Mouse (Mus musculus) embryonic facial prominence, embryonic 14.5 days (tissue): ENCODE results near the gene Slc47a1. TPM values are rescaled to one million over a fixed set of nuclear protein-coding genes. Genes with fewer than 3 reads are reported as not detected.
A peak's percentile ranks its signal among the peaks of the same experiment; 100 is the strongest.
"Not testable (repeated sequence)": the region's sequence is repeated elsewhere in the genome, so short reads cannot be mapped to it uniquely, and the experiment has no call there.

Experiments used
- ATAC-seq: fragments of 200-750 bp; cut with Nextera tagmentation; 2 replicates; pipeline ENCODE4 v1.8.0; 2017; ENCODE audit warnings: low read depth, moderate number of reproducible peaks, moderate TSS enrichment
- DNase-seq: peaks from one replicate; pipeline ENCODE4 v3.0.0-alpha.2; 2015; ENCODE audit warnings: low spot score
- H3K27ac ChIP-seq: fragments of 300-500 bp; sonication (generic); replicated peaks from 2 replicates; pipeline ENCODE4 v1.5.1; 2014; ENCODE audit warnings: low read depth, mild to moderate bottlenecking, low read length, moderate library complexity
- H3K27me3 ChIP-seq: fragments of 300-500 bp; sonication (generic); replicated peaks from 2 replicates; pipeline ENCODE4 v1.6.1; 2014; ENCODE audit warnings: low read length; ENCODE audit not compliant: control insufficient read depth, insufficient read depth
- H3K36me3 ChIP-seq: fragments of 300-500 bp; sonication (generic); 2 replicates; pipeline ENCODE4 v1.6.1; 2014; ENCODE audit warnings: low read length, mixed read lengths; ENCODE audit not compliant: control insufficient read depth, insufficient read depth
- H3K4me1 ChIP-seq: fragments of 300-500 bp; sonication (generic); 2 replicates; pipeline ENCODE4 v1.6.1; 2014; ENCODE audit warnings: antibody characterized with exemption, low read length; ENCODE audit not compliant: control insufficient read depth, insufficient read depth
- H3K4me2 ChIP-seq: fragments of 300-500 bp; sonication (generic); 2 replicates; pipeline ENCODE4 v1.6.1; 2014; ENCODE audit warnings: low read depth, mild to moderate bottlenecking, low read length, moderate library complexity, mixed read lengths
- H3K4me3 ChIP-seq: fragments of 300-500 bp; sonication (generic); 2 replicates; pipeline ENCODE4 v1.5.1; 2014; ENCODE audit warnings: low read depth, mild to moderate bottlenecking, low read length
- H3K9ac ChIP-seq: fragments of 300-500 bp; sonication (generic); 2 replicates; pipeline ENCODE4 v1.6.1; 2014; ENCODE audit warnings: low read depth, mild to moderate bottlenecking, low read length, moderate library complexity, mixed read lengths
- H3K9me3 ChIP-seq: fragments of 300-500 bp; sonication (generic); 2 replicates; pipeline ENCODE4 v1.6.1; 2016; ENCODE audit warnings: low read length; ENCODE audit not compliant: control insufficient read depth
- WGBS: fragments of 180-500 bp; shearing (Covaris S2); extraction: QIAGEN DNeasy Blood & Tissue Kit; methylation state at CpG from one replicate; pipeline ENCODE4 v1.1.7; 2014; 5-methylcytosine and 5-hydroxymethylcytosine counted together
- polyA plus RNA-seq: library from polyadenylated mRNA; unstranded; fragments of >200 nt; fragmentation: Nextera tagmentation; extraction: Ambion mirVana; gene quantifications from 2 replicates; pipeline ENCODE4 v1.2.1, GENCODE M21; 2014

The Slc47a1 gene
- polyA plus RNA-seq, 1 experiment from 2014 or later, result 2.3 TPM

DNA sequence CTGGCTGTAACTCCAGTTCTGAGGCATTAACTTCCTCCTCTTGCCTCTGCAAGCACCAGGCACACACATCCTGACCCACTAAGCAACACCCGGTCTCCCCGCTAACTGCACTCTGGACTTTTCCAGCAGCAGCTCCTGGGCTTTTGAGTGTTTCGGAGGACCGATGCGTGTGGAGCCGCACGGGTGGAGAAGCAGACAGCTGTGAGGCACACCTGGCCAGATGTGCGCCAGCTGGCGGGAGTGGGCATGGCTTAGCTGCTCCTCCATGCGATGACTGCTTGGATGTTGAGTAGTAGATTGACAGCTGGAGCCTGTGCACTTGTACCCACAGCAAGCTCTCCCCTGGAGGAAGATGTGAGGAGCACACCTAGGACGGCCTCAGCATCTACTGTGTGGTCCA is 33.1 kb upstream of the Slc47a1 start:
- 67% methylated on average over 11 of the region's 11 CpGs for WGBS
- Histone ChIP-seq H3K9ac (0 out of 2 replicates have a peak overlapping the region, but pooled peaks have one; percentile 32), H3K4me1 (no peaks in the 10 kb centered on the region), H3K4me2 (no peak overlapping the region), H3K9me3 (no peaks in the 10 kb centered on the region), H3K27ac (no peak overlapping the region), H3K36me3 (no peaks in the 10 kb centered on the region), H3K27me3 (no peaks in the 10 kb centered on the region), H3K4me3 (no peak overlapping the region)
- no peak for DNase-seq
- ATAC-seq, result no peak

- ATAC-seq (no peak), DNase-seq (peak; percentile 69)
- 0% methylated on average over 1 of the region's 1 CpGs for WGBS
- H3K4me3 ChIP-seq, result no peak overlapping the region
- H3K27me3 ChIP-seq, result no peaks in the 10 kb centered on the region
- H3K4me1 ChIP-seq, result no peaks in the 10 kb centered on the region
- H3K9ac ChIP-seq, result no peak overlapping the region
- H3K36me3 ChIP-seq, result no peaks in the 10 kb centered on the region
- H3K4me2 ChIP-seq, result no peak overlapping the region
- no peaks in the 10 kb centered on the region for H3K9me3 ChIP-seq
- no peak overlapping the region for H3K27ac ChIP-seq
These were observed 32.0 kb upstream of the Slc47a1 start for GRCm38 (mm10) chr11:61410129-61410528.

GRCm38 (mm10) chr11:61409051-61409450 is 30.9 kb upstream of the Slc47a1 start:
- peak; percentile 45 for DNase-seq

DNA sequence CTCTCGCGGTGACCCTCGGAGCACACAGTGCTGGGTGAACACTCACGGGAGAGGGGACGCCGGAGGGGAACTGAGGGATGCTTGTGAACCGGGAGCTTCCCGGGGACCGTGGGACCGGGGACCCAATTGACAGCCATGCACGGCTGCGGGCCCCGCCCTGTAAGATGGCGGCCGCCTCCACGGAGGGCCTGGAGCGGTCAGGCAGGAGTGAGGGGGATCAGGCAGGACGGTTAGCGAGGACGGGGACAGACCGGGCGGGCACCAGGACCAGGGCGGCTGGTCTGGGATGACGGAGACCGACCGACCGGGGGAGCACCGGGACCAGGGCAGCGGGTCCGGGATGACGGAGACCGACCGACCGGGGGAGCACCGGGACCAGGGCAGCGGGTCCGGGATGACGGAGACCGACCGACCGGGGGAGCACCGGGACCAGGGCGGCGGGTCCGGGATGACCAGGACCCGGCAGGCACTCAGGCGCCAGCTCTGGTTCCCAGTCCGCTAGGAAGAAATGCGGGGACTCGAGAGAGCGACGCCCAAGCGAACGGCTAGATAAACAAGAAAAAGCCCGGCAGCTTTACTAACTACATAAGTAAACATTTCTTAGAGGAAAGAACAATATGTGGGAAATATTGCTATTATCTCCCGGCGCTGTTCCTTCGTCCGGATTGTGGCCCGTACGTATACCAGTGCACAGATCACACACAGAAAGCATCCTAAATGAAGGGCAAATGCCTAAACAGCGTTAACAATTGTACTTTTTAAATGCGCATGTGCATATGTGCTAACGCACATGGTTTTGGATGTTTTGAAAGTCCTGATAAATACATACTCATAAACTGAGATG is 30.3 kb upstream of the Slc47a1 start:
- no peaks in the 10 kb centered on the region for H3K36me3 ChIP-seq

More at GRCm38 (mm10) chr11:61409051-61409450, 30.9 kb upstream of the Slc47a1 start:
- peak overlapping the region; percentile 64 for H3K4me2 ChIP-seq
- no peaks in the 10 kb centered on the region for H3K36me3 ChIP-seq
- no peaks in the 10 kb centered on the region for H3K9me3 ChIP-seq
- ATAC-seq, result no peak
- no peaks in the 10 kb centered on the region for H3K4me1 ChIP-seq
- H3K9ac ChIP-seq, result peak overlapping the region; percentile 76; the same call in 1 of the 2 replicates
- 20% methylated on average over 3 of the region's 3 CpGs for WGBS
- H3K27ac ChIP-seq, result peak overlapping the region; percentile 88; the same call in 1 of the 2 replicates
- H3K4me3 ChIP-seq, result peak overlapping the region; percentile 57
- H3K27me3 ChIP-seq, result no peaks in the 10 kb centered on the region

DNA sequence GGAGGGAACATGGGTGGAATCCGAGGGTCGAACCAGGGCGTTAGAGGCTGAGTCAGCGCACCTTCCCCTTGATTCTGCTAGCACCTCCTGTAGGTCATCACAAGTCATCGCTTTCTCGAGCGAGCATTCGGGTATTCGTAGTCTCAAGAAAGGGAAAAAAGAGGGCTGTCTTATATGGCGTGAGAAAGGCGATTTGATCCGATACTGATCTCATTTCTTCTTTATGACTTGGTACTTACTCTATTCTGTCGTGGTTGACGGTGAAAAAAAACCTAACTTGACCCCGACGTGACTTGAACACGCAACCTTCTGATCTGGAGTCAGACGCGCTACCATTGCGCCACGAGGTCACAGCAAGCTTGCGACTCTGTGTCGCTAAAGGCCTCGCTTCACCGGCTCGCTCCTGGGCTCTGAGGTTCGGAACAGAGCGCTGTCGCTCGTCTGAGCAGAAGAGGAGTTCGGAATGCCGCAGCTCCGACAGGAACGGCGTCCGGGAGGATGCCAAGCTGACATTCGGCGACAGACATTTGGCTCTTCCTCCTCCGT is 29.6 kb upstream of the Slc47a1 start:
- peak overlapping the region; percentile 64 for H3K4me2 ChIP-seq
- 1% methylated on average over 37 of the region's 39 CpGs for WGBS
- H3K36me3 ChIP-seq, result no peaks in the 10 kb centered on the region
- H3K27ac ChIP-seq, result peak overlapping the region; percentile 88
- peak overlapping the region; percentile 76 for H3K9ac ChIP-seq
- H3K4me1 ChIP-seq, result no peaks in the 10 kb centered on the region
- peak; percentile 90 for ATAC-seq
- H3K27me3 ChIP-seq, result no peaks in the 10 kb centered on the region
- H3K4me3 ChIP-seq, result peak overlapping the region; percentile 57
- H3K9me3 ChIP-seq, result no peaks in the 10 kb centered on the region
- DNase-seq, result peak; percentile 90

More for the DNA sequence above, 30.3 kb upstream of the Slc47a1 start:
- ATAC-seq, result peak; percentile 93
- Histone ChIP-seq H3K4me2 (peak overlapping the region; percentile 64), H3K4me3 (peak overlapping the region; percentile 57), H3K9me3 (no peaks in the 10 kb centered on the region), H3K27ac (peak overlapping the region; percentile 88), H3K4me1 (no peaks in the 10 kb centered on the region), H3K9ac (peak overlapping the region; percentile 76), H3K27me3 (no peaks in the 10 kb centered on the region)
- peak; percentile 83 for DNase-seq
- WGBS, result under 1% methylated on average over 54 of the region's 64 CpGs

GRCm38 (mm10) chr11:61401794-61402193 is 23.6 kb upstream of the Slc47a1 start:
- no peaks in the 10 kb centered on the region for H3K4me1 ChIP-seq
- 66% methylated on average over 4 of the region's 4 CpGs for WGBS
- DNase-seq, result no peak
- no peak overlapping the region for H3K9ac ChIP-seq
- H3K4me3 ChIP-seq, result no peak overlapping the region
- H3K4me2 ChIP-seq, result no peak overlapping the region
- H3K36me3 ChIP-seq, result no peaks in the 10 kb centered on the region
- no peaks in the 10 kb centered on the region for H3K27me3 ChIP-seq
- ATAC-seq, result no peak
- no peak overlapping the region for H3K27ac ChIP-seq
- no peaks in the 10 kb centered on the region for H3K9me3 ChIP-seq

GRCm38 (mm10) chr11:61400681-61401346 is 22.7 kb upstream of the Slc47a1 start:
- DNase-seq (no peak), ATAC-seq (no peak)
- no peaks in the 10 kb centered on the region for H3K4me1 ChIP-seq
- no peaks in the 10 kb centered on the region for H3K27me3 ChIP-seq
- no peak overlapping the region for H3K9ac ChIP-seq
- H3K36me3 ChIP-seq, result no peaks in the 10 kb centered on the region
- no peak overlapping the region for H3K4me2 ChIP-seq
- no peaks in the 10 kb centered on the region for H3K9me3 ChIP-seq
- no peak overlapping the region for H3K4me3 ChIP-seq
- WGBS, result 61% methylated on average over 7 of the region's 8 CpGs
- H3K27ac ChIP-seq, result no peak overlapping the region

- H3K4me1 ChIP-seq, H3K27me3 ChIP-seq, H3K9ac ChIP-seq, ATAC-seq, H3K27ac ChIP-seq, H3K9me3 ChIP-seq, H3K36me3 ChIP-seq, DNase-seq, H3K4me3 ChIP-seq, H3K4me2 ChIP-seq: not testable (repeated sequence)
- 93% methylated on average over 18 of the region's 18 CpGs for WGBS
These were observed 19.4 kb upstream of the Slc47a1 start for GRCm38 (mm10) chr11:61397423-61398043.
